Mouse (Mus musculus) macrophage (primary cell): ENCODE results near the gene Trim33. TPM values are rescaled to one million over a fixed set of nuclear protein-coding genes. Genes with fewer than 3 reads are reported as not detected.

Source experiments
- H3K27ac ChIP-seq: fragments of 350-480 bp; formaldehyde crosslinking; 2 replicates; pipeline ENCODE4 v1.9.0; 2021
- H3K36me3 ChIP-seq: fragments of 350-480 bp; formaldehyde crosslinking; 2 replicates; pipeline ENCODE4 v1.9.0; 2021; ENCODE audit errors: inconsistent target
- H3K4me3 ChIP-seq: fragments of 350-480 bp; formaldehyde crosslinking; 2 replicates; pipeline ENCODE4 v1.9.0; 2021; ENCODE audit errors: inconsistent target
- H3K79me2 ChIP-seq: fragments of 350-480 bp; formaldehyde crosslinking; 2 replicates; pipeline ENCODE4 v1.9.0; 2021; ENCODE audit errors: inconsistent target
- WGBS: methylation state at CpG from one replicate; pipeline ENCODE4 v1.1.7; 2026; ENCODE audit warnings: inconsistent platforms; ENCODE audit not compliant: missing documents; 5-methylcytosine and 5-hydroxymethylcytosine counted together
- polyA plus RNA-seq: library from polyadenylated mRNA; stranded (reverse); fragments of 250-400 nt; gene quantifications from 3 replicates; pipeline ENCODE4 v1.2.4, GENCODE M21; 2018; ENCODE audit warnings: inconsistent platforms

Gene Trim33
- polyA plus RNA-seq, 1 experiment from 2014 or later = 24.5 TPM

- H3K79me2 ChIP-seq = peaks cover 100% of the 10 kb centered on the region
- WGBS = 94% methylated on average over 5 of the region's 6 CpGs
Measured at GRCm38 (mm10) chr3:103305411-103305982, 26.4 kb downstream of the Trim33 start.

GRCm38 (mm10) chr3:103309252-103309651 lies 30.2 kb downstream of the Trim33 start:
- H3K36me3 ChIP-seq = 0 out of 2 replicates have a peak, but pooled peaks cover 3% of the 10 kb centered on the region
- WGBS = 98% methylated on average over 5 of the region's 5 CpGs
- no peak overlapping the region for H3K27ac ChIP-seq
- peaks cover 68% of the 10 kb centered on the region for H3K79me2 ChIP-seq
- no peak overlapping the region for H3K4me3 ChIP-seq

More at GRCm38 (mm10) chr3:103305411-103305982, 26.4 kb downstream of the Trim33 start:
- 0 out of 2 replicates have a peak, but pooled peaks cover under 1% of the 10 kb centered on the region for H3K36me3 ChIP-seq
- no peak overlapping the region for H3K27ac ChIP-seq
- H3K4me3 ChIP-seq = no peak overlapping the region

GRCm38 (mm10) chr3:103309750-103310149 lies 30.7 kb downstream of the Trim33 start:
- Histone ChIP-seq H3K36me3 (0 out of 2 replicates have a peak, but pooled peaks cover 3% of the 10 kb centered on the region), H3K27ac (no peak overlapping the region), H3K4me3 (no peak overlapping the region), H3K79me2 (peaks cover 63% of the 10 kb centered on the region)
- 100% methylated on average over 1 of the region's 1 CpGs for whole genome bisulfite sequencing

GRCm38 (mm10) chr3:103314291-103314690 lies 35.2 kb downstream of the Trim33 start:
- no peak overlapping the region for H3K4me3 ChIP-seq
- 0 out of 2 replicates have a peak, but pooled peaks cover 3% of the 10 kb centered on the region for H3K36me3 ChIP-seq
- H3K79me2 ChIP-seq = peaks cover 18% of the 10 kb centered on the region
- no peak overlapping the region for H3K27ac ChIP-seq

GRCm38 (mm10) chr3:103335371-103335770 lies 56.3 kb downstream of the Trim33 start:
- no peak overlapping the region for H3K4me3 ChIP-seq
- H3K79me2 ChIP-seq = no peaks in the 10 kb centered on the region
- H3K27ac ChIP-seq = no peak overlapping the region
- H3K36me3 ChIP-seq = peaks cover 43% of the 10 kb centered on the region
- no CpG with 5 or more reads among the region's 1 CpGs for WGBS

- Histone ChIP-seq H3K79me2 (no peaks in the 10 kb centered on the region), H3K27ac (no peak overlapping the region), H3K4me3 (no peak overlapping the region), H3K36me3 (peaks cover 42% of the 10 kb centered on the region)
- 94% methylated on average over 2 of the region's 2 CpGs for WGBS
Measured at GRCm38 (mm10) chr3:103346658-103347057, 67.6 kb downstream of the Trim33 start.

GRCm38 (mm10) chr3:103353518-103353917 lies 74.4 kb downstream of the Trim33 start:
- no peak overlapping the region for H3K27ac ChIP-seq
- H3K79me2 ChIP-seq = no peaks in the 10 kb centered on the region
- H3K36me3 ChIP-seq = peaks cover 38% of the 10 kb centered on the region
- 97% methylated on average over 5 of the region's 5 CpGs for WGBS
- no peak overlapping the region for H3K4me3 ChIP-seq

GRCm38 (mm10) chr3:103354041-103354440 lies 74.9 kb downstream of the Trim33 start:
- H3K36me3 ChIP-seq = peaks cover 38% of the 10 kb centered on the region
- WGBS = 96% methylated on average over 2 of the region's 2 CpGs
- H3K27ac ChIP-seq = no peak overlapping the region
- no peaks in the 10 kb centered on the region for H3K79me2 ChIP-seq
- no peak overlapping the region for H3K4me3 ChIP-seq

GRCm38 (mm10) chr3:103361150-103361549 lies 82.1 kb downstream of the Trim33 start:
- Histone ChIP-seq H3K4me3 (no peak overlapping the region), H3K27ac (no peak overlapping the region), H3K79me2 (no peaks in the 10 kb centered on the region), H3K36me3 (no peaks in the 10 kb centered on the region)
- WGBS = 94% methylated on average over 7 of the region's 7 CpGs

GRCm38 (mm10) chr3:103364182-103364945 lies 85.3 kb downstream of the Trim33 start:
- no peak overlapping the region for H3K27ac ChIP-seq
- WGBS = 36% methylated on average over 11 of the region's 11 CpGs

GRCm38 (mm10) chr3:103367176-103367970 lies 88.3 kb downstream of the Trim33 start:
- 91% methylated on average over 11 of the region's 11 CpGs for WGBS
- no peaks in the 10 kb centered on the region for H3K36me3 ChIP-seq
- no peak overlapping the region for H3K27ac ChIP-seq
- H3K79me2 ChIP-seq = no peaks in the 10 kb centered on the region
- no peak overlapping the region for H3K4me3 ChIP-seq

More at GRCm38 (mm10) chr3:103364182-103364945, 85.3 kb downstream of the Trim33 start:
- no peaks in the 10 kb centered on the region for H3K36me3 ChIP-seq
- no peaks in the 10 kb centered on the region for H3K79me2 ChIP-seq
- H3K4me3 ChIP-seq = no peak overlapping the region

GRCm38 (mm10) chr3:103368731-103369130 lies 89.6 kb downstream of the Trim33 start:
- 96% methylated on average over 3 of the region's 3 CpGs for WGBS
- H3K27ac ChIP-seq = no peak overlapping the region
- no peaks in the 10 kb centered on the region for H3K79me2 ChIP-seq
- H3K36me3 ChIP-seq = no peaks in the 10 kb centered on the region
- no peak overlapping the region for H3K4me3 ChIP-seq

GRCm38 (mm10) chr3:103374028-103374427 lies 94.9 kb downstream of the Trim33 start:
- WGBS = 47% methylated on average over 8 of the region's 8 CpGs
- H3K4me3 ChIP-seq = no peak overlapping the region
- no peaks in the 10 kb centered on the region for H3K36me3 ChIP-seq
- no peak overlapping the region for H3K27ac ChIP-seq
- no peaks in the 10 kb centered on the region for H3K79me2 ChIP-seq

GRCm38 (mm10) chr3:103375181-103375855 lies 96.2 kb downstream of the Trim33 start:
- Histone ChIP-seq H3K27ac (no peak overlapping the region), H3K36me3 (no peaks in the 10 kb centered on the region), H3K4me3 (no peak overlapping the region), H3K79me2 (no peaks in the 10 kb centered on the region)
- 60% methylated on average over 14 of the region's 14 CpGs for WGBS
